Mouse (Mus musculus) right cerebral cortex, postnatal 10 days (tissue): ENCODE data around the gene Eml3.
"Not testable (repeated sequence)": the region's sequence is repeated elsewhere in the genome, so short reads cannot be mapped to it uniquely, and the experiment has no call there.

Experiments used
- DNase-seq, 2 experiments: peaks; one replicate each; pipeline ENCODE4 v3.0.0; 2021; ENCODE audit warnings: low spot score in 2 of 2

Gene Eml3

GRCm38 (mm10) chr19:8952241-8952640 lies 22.9 kb downstream of the Eml3 start:
- peak; percentile 55 to 72 for DNase-seq

DNA sequence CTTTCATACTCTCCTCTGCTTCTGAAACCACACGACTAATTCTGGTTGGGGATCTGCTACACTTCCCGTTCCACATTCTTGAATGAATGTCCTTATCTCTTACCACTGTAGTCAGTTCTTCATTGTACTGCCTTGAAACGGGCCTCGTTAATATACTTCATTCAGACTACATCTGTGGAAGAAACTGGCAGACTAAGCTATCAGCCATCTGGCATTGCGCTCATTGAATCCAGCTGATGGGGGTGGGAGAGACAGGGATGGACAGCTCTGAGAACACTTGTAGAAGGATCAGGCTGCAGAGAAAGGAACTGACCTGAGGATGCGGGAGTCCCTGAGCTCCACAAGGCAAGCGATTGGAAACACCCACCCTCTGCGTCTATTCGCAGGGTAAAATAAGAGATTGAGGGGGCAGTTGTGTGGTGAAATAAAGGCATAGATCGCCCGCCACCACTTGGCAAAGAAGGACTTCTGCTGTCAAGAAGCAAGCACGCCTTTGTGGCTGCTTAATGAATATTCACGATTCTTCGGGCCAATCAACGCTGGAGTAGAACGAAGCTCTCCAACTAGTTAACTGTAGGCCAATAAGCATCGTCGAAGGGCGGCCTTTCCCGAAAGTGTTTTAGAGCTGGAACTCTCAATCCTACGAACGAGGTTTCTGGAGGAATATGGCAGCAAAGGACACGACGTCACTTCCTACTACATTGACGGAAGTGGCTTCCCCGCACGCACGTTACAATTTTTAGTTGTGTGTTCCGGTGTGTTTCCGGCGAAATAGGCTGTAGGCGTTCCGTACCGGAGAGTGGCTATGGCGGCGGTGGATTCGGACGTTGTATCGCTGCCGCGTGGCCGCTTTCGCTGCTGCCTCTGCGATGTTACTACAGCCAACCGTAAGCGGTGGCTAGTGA lies 24.0 kb downstream of the Eml3 start, which contains the start of gene Tut1:
TSS of gene Tut1 (plus strand) at position 713 of the 905 bp plus-strand sequence.
- DNase-seq = peak; percentile 96 to 97

GRCm38 (mm10) chr19:8954171-8954570 lies 24.8 kb downstream of the Eml3 start:
- no peak for DNase-seq

- DNase-seq = no peak
These were observed 32.9 kb downstream of the Eml3 start for GRCm38 (mm10) chr19:8962256-8962655.

GRCm38 (mm10) chr19:8965075-8965474 lies 35.7 kb downstream of the Eml3 start:
- DNase-seq = no peak

DNA sequence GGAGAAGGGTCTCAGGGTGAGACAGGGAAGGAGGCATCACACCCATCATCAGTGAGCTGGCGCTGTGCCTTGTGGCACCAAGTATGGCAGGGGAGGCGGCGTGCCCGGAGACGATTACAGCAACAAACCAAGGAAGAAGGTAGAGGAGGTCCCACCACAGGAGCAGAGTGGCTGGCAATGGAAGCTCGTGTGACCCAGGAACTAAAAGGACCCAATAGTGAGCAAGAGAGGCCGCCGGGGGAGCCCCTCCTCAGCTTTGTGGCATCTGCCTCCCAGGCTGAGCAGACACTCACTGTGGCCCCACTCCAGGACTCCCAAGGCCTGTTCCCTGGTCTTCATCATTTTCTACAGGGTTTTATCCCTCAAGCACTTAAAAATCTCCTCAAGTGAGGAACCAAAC lies 36.4 kb downstream of the Eml3 start:
- DNase-seq = no peak

- DNase-seq = no peak
These were observed 36.8 kb downstream of the Eml3 start for GRCm38 (mm10) chr19:8966198-8966589.

DNA sequence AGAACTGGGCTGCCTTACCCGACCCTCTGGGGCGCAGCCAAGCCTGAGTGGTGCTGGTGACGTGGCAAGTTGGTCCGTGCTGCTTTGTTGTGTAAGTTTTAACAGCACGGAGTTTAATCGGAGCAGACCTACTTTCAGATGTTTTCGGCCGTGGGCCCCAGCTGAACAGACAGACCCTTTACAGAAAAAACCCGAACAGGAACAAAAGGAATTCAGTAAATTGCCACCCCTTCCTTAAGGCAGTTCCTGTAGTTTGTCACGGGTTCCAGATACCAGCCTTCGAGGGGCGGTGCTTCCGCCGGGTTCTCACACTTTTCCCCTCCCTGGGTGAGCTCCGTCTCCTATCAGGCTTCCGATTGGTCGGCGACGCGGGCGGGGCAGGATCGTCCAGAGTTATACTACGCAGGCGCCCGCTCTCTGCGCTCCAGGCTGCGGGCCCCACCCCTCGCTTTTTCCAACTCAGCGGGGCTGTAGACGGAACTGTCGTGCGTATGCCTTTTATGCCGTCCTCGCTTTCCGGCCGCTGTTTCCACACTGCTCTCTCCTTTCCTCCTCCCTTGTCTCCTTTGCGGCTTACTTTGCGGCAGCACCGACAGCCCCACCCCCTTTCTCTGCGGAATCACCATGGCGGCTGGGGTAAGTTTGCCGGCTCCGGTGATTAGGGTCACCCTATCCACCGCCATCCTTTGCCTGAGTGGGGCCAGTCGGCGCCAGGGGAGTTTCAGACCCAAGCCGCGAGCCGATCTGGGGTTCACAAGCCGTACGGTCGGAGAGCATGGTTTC lies 37.4 kb downstream of the Eml3 start, which contains the start of gene Eef1g:
TSS of gene Eef1g (plus strand) at position 452 of the 783 bp plus-strand sequence.
- DNase-seq = peak; percentile 99 to 100

- DNase-seq = no peak
These were observed 38.0 kb downstream of the Eml3 start for GRCm38 (mm10) chr19:8967373-8967743.

GRCm38 (mm10) chr19:8967893-8968292 lies 38.5 kb downstream of the Eml3 start:
- DNase-seq = no peak

GRCm38 (mm10) chr19:8972491-8972890 lies 43.1 kb downstream of the Eml3 start:
- not testable (repeated sequence) for DNase-seq

GRCm38 (mm10) chr19:8974638-8975037 lies 45.3 kb downstream of the Eml3 start:
- DNase-seq = no peak

DNA sequence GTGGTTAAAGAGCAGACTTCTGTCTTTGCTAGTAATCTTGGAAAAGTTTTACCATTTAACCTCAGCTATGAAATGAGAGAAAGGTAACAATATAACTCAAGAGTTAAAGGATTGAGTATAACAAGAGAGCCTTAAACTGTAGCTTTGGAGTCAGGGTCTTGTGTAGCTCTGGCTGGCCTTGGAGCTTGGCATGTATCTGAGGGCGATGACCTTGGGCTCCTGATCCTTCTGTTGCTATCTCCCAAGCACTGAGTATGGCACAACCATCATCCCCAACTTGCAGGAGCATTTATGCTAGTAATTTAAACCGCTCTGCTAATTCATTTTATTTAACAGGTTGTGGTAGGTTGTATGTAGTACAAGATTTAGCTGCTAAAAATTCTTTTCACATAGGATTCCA lies 46.1 kb downstream of the Eml3 start:
- no peak for DNase-seq

DNA sequence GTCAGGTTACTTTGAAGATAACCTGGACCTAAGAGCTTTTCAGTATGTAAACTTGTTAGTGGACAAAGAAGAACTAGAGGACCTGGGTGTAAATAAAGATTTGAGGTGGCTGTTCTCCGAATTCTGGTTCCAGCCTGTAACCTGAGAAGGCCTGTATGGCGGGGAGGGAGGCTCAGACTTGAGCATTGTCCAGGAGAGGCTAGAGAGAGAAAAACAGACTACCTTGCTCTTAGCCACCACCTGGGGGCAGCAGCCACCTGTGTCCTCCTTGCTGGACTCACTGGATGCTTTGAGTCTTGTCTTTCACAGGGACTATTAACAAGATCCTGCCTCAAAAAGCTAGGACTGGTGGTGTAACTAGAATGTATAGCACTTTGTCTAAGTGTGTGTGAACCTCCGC lies 47.2 kb downstream of the Eml3 start:
- DNase-seq = no peak

GRCm38 (mm10) chr19:8980771-8981170 lies 51.4 kb downstream of the Eml3 start:
- no peak for DNase-seq

GRCm38 (mm10) chr19:8981450-8982168 lies 52.3 kb downstream of the Eml3 start:
- no peak for DNase-seq

DNA sequence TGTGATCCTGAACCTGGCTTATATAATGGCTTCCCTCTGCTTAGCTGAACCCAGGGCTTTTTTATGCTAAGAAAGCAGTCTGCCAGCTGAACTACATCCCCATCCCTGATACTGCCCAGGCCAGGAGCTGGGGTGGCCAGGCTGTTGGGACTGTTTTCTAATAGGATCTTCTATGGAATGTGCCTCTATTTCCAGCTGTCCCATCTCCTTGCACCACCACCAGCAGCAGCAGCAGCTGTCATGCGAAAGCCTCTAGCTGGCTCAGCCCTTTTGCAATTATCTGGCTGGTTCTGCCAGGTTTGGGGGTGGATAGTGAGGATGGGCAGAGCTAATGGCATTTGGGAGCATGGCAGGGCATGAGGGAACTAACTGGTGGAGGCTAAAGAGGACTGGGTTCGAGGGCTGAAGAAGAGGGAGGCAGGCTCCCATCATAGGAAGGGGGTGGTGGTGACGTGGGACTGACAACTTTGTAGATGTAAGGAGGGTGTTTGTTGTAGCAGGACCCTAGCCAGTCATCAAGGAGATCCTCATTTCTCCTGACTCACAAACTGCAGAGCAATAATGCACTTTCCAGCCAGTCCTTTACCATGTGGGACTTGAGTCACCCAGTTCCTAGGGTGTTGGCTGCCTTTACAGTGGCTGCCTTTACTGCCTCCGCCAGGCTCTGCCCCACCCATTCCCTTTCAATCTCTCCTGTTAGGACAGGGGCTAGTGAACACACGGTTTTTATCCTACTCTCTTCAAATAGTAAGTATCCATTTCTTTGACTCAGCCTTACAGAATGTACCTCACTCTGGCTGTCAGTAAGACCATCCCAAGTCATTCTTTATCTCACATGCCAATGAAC lies 53.2 kb downstream of the Eml3 start:
- DNase-seq = no peak

- DNase-seq = no peak
These were observed 53.8 kb downstream of the Eml3 start for GRCm38 (mm10) chr19:8983150-8983650.

- DNase-seq = peak; percentile 88 to 92
These were observed 55.0 kb downstream of the Eml3 start for GRCm38 (mm10) chr19:8984255-8984868.

DNA sequence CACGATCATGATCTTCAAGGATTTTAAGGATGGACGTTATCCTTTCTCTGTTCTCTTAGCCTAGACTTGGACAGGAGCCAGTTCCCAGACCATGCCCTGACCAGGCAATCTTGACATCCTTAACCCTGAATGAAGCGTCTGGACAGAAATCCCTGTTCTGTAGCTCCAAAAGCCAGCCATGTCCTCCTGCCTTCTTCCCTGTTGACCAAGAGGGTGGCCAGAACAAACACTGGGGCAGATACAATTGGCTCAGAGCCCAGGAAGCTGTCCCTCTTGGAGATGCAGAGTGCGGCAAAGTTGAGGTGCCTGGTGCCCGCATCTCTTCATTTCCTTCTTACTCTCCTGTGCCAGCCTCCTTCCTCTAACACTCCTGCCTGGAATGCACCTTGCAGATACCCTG lies 56.5 kb downstream of the Eml3 start:
- DNase-seq = no peak
